In genomic region chr2:35769398-35769797, GRCm38 (mm10) we compare ENCODE assay signal across 22 mouse cellular contexts.
A peak's percentile ranks its signal among the peaks of the same experiment; 100 is the strongest.
DNase-seq lines count a peak whose midpoint lies in the region; ATAC-seq lines count a peak whose summit lies in the region.
"Had no signal": no experiment of that assay in that cellular context is flagged by ENCODE, and none has a peak within 500 bp of the region (broad histone marks: within the 10 kb centered on the region; RNA-seq: fewer than 3 reads in every experiment).

No protein-coding gene starts in this region.

- no peaks in the 10 kb centered on the region for H3K9me3 ChIP-seq in heart, embryonic 15.5 days (replicated peaks)
- H3K9me3 ChIP-seq in megakaryocyte, embryonic 14.5 days = no peaks in the 10 kb centered on the region
- no peaks in the 10 kb centered on the region for H3K9me3 ChIP-seq in midbrain, embryonic 10.5 days (replicated peaks)
- H3K9me3 ChIP-seq: embryonic facial prominence, embryonic 10.5 days; embryonic facial prominence, embryonic 13.5 days; forebrain, embryonic 12.5 days; forebrain, embryonic 15.5 days; heart, embryonic 12.5 days; hindbrain, embryonic 12.5 days; hindbrain, embryonic 15.5 days had no signal

- H3K4me3 ChIP-seq in heart, embryonic 15.5 days = no peak overlapping the region
- peak overlapping the region; percentile 70 for H3K4me3 ChIP-seq in megakaryocyte, embryonic 14.5 days (replicated peaks)
- H3K4me3 ChIP-seq in midbrain, embryonic 10.5 days = no peak overlapping the region
- H3K4me3 ChIP-seq: embryonic facial prominence, embryonic 10.5 days; embryonic facial prominence, embryonic 13.5 days; erythroblast, embryonic 14.5 days; forebrain, embryonic 12.5 days; forebrain, embryonic 15.5 days; gastrocnemius, adult 2 months; heart, embryonic 12.5 days; hindbrain, embryonic 12.5 days; hindbrain, embryonic 15.5 days had no signal

- H3K4me1 ChIP-seq in heart, embryonic 15.5 days (replicated peaks) = peaks cover 33% of the 10 kb centered on the region
- H3K4me1 ChIP-seq in megakaryocyte, embryonic 14.5 days = peaks cover 92% of the 10 kb centered on the region
- H3K4me1 ChIP-seq in midbrain, embryonic 10.5 days = peaks cover 15% of the 10 kb centered on the region

- no peak overlapping the region for H3K4me2 ChIP-seq in heart, embryonic 15.5 days
- H3K4me2 ChIP-seq: embryonic facial prominence, embryonic 13.5 days; forebrain, embryonic 12.5 days; forebrain, embryonic 15.5 days; heart, embryonic 12.5 days; hindbrain, embryonic 12.5 days; hindbrain, embryonic 15.5 days had no signal

- peak; percentile 24 for ATAC-seq in frontal cortex, adult (ENCODE audit: low TSS enrichment)
- ATAC-seq in heart, embryonic 15.5 days (replicated peaks; ENCODE audit: insufficient number of reproducible peaks, insufficient read depth, low FRiP score, low read depth) = no peak
- ATAC-seq in megakaryocyte, adult 5-6 weeks (ENCODE audit: poor library complexity, severe bottlenecking) = no peak
- ATAC-seq: activated CD4-positive, CD25-positive, alpha-beta regulatory T cell, adult 4 months had no signal

- H3K9ac ChIP-seq in heart, embryonic 15.5 days = no peak overlapping the region
- H3K9ac ChIP-seq: embryonic facial prominence, embryonic 13.5 days; forebrain, embryonic 12.5 days; forebrain, embryonic 15.5 days; heart, embryonic 12.5 days; hindbrain, embryonic 12.5 days; hindbrain, embryonic 15.5 days had no signal

- peak overlapping the region; percentile 66; the same call in 1 of the 2 replicates for H3K27ac ChIP-seq in heart, embryonic 15.5 days
- no peak overlapping the region for H3K27ac ChIP-seq in midbrain, embryonic 10.5 days (replicated peaks)
- H3K27ac ChIP-seq: embryonic facial prominence, embryonic 10.5 days; embryonic facial prominence, embryonic 13.5 days; forebrain, embryonic 12.5 days; forebrain, embryonic 15.5 days; hindbrain, embryonic 12.5 days; hindbrain, embryonic 15.5 days had no signal

- 71% methylated on average over 12 of the region's 12 CpGs for WGBS in heart, embryonic 15.5 days
- WGBS in midbrain, embryonic 10.5 days = 85% methylated on average over 12 of the region's 12 CpGs

- no peaks in the 10 kb centered on the region for H3K36me3 ChIP-seq in heart, embryonic 15.5 days
- H3K36me3 ChIP-seq in megakaryocyte, embryonic 14.5 days (replicated peaks; ENCODE audit: low read length) = peaks cover 81% of the 10 kb centered on the region
- no peaks in the 10 kb centered on the region for H3K36me3 ChIP-seq in midbrain, embryonic 10.5 days
- H3K36me3 ChIP-seq: embryonic facial prominence, embryonic 10.5 days; embryonic facial prominence, embryonic 13.5 days; forebrain, embryonic 12.5 days; forebrain, embryonic 15.5 days; heart, embryonic 12.5 days; hindbrain, embryonic 12.5 days; hindbrain, embryonic 15.5 days had no signal

- intact Hi-C loops in heart, postnatal 14 days (cut with DNase I) = no loop called here

- no peaks in the 10 kb centered on the region for H3K27me3 ChIP-seq in heart, embryonic 15.5 days
- no peaks in the 10 kb centered on the region for H3K27me3 ChIP-seq in megakaryocyte, embryonic 14.5 days (replicated peaks)
- peaks cover 20% of the 10 kb centered on the region; the same call in 1 of the 2 replicates for H3K27me3 ChIP-seq in midbrain, embryonic 10.5 days (ENCODE audit: low read depth, poor library complexity, severe bottlenecking)
- H3K27me3 ChIP-seq: embryonic facial prominence, embryonic 13.5 days; forebrain, embryonic 12.5 days; forebrain, embryonic 15.5 days; heart, embryonic 12.5 days; hindbrain, embryonic 12.5 days; hindbrain, embryonic 15.5 days had no signal

- DNase-seq in frontal cortex, adult 2 months (ENCODE audit: extremely low spot score in 1 of 2, low spot score in 1 of 2) = no peak
- no peak for DNase-seq in heart, postnatal 14 days
- DNase-seq in midbrain, embryonic 10.5 days (ENCODE audit: low spot score) = no peak
- DNase-seq: adrenal gland, adult 8-10 months; adrenal gland, postnatal 25 days; cerebellum, adult 18-20 months; embryo, embryonic 11 days; gastrocnemius, adult 2 months; gastrocnemius, postnatal 14 days had no signal
